Mouse (Mus musculus) thymus, postnatal 25 days (tissue): Measurements from ENCODE around the gene Igfn1.
A peak's percentile ranks its signal among the peaks of the same experiment; 100 is the strongest.

Experiments
- DNase-seq: peaks from one replicate; pipeline ENCODE4 v3.0.0; 2022

The Igfn1 gene

DNA sequence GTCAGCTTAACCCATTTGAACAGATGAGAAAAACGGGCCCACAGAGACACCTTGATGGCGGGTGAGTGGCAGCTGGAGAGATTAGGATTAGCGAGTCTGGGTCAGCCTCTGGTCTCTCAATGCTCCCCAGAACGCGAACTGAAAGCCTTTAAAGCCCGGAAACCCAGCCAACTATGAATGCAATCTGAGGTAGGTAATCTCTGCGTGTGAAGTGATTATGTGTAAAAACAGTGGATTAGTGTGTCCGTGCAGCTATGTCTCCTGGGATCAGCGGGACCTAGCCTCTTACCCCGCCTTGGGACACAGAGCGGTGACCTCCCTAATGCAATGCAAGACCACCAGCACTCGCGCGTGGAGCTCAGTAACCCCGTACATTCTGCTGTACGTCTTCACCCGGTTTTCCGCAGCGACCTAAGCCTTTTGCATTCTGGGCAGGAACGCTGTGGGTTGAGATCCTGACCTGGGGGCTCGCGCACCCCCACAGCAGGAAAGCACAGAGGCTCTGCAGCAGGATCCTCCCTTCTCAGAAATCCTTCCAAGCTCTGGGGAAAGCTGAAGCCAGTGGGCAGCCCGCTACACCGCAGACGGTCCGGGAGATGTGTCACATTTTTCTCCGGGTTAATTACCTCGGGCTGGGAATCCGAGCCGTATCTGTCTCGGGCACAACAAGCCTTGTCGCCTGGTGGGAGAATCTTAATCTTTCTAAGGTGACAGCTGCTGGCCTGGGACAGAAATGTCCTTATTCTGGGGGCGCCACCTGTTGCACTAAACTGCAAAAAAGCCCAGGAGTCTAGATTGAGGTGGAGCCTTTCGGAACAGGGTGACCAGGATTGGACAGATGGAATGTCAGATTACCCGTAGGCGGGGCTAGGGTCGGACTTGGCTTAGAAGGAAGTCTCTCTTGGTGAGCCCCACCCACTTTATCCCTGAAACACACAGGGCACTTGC is 1.3 kb upstream of the Igfn1 start, which contains the start of gene Tmem9:
TSS of gene Tmem9 (plus strand) at position 940 of the 948 bp plus-strand sequence.
- DNase-seq, result peak; percentile 41

DNA sequence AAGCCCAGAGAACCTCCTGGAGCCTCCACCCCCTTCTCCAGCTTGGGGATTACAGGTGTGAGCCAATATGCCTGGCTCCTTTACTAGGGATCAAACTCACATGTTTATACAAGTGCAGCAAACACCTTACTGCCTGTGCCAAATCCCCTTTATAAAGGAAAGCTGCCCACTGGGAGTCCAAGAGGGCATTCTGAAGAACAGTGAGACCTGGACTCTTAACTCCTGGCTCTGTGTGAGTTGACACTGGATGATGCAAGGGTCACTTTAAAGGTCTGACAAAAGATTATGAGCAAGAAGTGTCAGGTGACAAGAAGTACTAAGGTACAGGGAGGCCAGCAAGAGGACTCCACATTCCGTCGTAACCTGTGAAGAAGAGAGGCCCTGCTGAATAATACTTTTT is 4.7 kb downstream of the Igfn1 start:
- no peak for DNase-seq

DNA sequence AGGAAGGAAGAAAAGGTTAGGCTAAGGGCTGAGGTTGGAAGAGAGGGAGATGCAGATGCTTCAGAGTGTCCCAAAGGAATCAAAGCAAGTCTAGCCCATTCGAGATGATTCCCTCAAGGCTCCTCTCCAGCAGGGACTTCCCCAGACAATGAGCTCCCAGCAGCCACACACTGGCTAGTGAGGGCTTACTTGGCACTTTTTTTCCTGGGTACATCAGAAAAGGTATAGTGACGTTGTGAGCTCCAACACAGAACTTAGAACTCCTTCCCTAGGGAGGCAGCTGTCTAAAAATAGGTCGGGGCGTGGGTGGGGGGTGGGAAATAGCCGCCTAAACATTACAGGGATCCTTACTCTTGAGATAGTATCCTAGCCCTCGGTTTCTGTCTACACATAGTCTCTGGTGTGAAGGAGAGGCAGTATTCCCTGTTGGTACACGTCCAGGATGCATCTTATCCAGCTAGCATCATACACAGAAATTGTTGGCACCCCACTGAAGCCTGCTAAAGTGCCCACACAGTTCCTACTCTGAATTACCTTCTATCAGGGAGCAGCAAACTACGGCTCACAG is 6.3 kb downstream of the Igfn1 start:
- no peak for DNase-seq

DNA sequence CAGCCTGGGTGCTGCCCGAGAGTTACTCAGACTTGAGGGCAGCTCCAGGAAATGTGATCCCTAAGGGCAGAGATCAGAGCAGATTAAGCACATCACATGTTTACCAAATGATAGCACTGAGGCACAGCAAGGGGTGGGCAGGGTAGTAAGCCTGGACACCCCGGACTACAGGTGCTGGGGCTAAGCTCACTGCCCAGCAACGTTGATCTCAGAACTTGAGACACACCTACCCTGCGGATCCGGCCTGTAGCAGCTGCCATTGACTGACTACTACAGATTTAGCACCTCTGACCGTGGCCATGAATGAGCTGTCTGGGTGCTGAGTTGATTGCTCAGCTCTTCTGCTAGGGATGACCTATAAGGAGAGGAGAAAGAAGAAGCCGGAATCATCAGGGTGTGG is 8.6 kb downstream of the Igfn1 start:
- DNase-seq, result no peak

DNA sequence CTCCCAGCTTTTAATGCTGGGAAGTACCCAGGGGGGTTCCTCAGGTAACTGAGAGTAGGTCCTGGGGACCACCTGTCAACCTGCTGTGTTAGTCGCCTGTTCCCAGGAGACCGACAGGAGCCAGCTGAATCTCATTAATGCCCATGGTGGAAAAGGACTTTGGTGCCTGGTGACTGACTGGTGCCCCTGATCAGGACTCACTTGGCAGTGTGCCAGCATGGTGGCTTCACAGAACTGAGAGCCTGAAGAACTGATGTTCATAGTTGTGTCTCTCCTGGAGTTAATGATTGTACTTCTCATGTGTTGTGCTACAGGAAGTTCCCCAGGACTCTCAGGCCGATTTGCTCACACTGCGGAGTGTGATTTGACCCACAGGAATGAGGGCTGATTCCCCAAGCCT is 12.7 kb downstream of the Igfn1 start:
- no peak for DNase-seq

DNA sequence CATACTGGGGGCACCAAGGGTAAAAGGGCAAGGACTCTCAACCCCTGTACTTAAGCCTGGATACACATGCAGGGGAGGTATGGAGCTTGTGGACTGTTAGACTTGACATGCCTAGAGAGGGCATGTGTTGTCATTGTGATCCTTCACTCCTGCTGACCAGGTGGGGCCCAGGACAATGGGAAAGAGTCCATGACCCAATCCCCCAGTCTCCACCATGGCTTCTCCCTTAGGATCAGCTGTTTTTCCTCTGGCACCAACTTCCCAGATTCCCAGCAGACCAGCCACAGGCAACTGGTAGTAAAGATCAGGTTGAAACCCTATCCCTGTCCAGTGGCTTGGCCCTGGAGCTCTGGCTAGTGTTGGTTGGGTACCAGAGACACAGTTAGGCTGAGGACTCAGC is 16.3 kb downstream of the Igfn1 start:
- no peak for DNase-seq

DNA sequence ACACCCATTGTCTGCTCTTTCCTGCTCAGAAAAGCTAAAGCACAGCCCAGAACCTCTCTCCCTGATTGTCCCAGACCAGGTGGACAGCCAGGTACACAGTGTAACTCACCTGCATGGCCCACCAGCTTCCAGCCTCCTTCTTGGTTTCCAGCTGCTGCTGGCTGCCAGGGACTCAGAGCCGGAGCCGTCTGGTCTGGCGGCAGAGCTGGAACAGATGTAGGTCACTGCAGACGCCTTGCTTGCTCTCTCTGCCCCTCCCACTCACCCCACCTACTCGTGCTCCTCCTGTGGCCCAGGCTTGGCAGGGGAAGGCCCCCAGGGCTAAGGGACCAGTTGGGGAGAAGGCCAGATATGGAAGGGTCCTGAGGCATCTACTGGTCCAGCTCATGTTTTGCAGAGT is 22.0 kb downstream of the Igfn1 start:
- no peak for DNase-seq

DNA sequence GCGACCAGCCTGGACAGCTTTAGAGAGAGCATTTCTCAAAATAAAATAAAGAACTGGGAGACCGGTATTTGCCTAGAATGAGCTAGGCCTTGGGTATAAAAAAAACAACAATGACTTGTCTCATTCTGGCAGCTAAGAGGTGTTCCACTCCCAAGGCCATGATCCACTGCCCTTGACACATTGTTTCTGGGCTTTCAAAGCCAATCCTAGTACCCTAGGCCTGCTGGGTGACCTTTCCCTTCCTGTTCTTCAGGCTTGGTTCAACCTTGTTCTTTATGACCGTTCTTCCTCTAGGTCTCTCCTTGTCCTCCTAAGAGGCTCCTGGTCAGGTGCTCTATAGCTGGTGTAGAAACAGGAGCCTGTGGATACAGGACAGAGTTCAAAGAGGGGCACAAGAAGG is 33.6 kb downstream of the Igfn1 start:
- no peak for DNase-seq

DNA sequence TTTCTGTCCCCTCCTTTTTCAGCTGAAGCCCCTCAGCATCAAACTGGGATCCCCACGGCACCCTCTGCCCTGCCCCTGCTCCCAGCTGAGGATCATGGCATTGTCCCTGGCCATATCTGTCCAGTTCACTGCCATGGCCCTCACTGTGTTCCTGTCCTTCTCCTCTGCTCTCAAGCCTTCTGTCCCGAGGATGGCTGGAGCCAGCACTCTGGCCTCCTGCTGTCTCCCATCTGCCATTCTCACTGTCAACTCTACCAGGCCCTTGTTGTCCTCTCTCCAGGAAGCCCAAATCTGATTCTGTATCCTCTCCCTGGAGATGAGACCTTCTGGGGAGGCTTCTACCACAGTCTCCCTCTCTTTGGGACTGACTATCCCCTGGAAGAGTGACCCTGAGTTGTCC is 35.7 kb downstream of the Igfn1 start:
- DNase-seq, result no peak

DNA sequence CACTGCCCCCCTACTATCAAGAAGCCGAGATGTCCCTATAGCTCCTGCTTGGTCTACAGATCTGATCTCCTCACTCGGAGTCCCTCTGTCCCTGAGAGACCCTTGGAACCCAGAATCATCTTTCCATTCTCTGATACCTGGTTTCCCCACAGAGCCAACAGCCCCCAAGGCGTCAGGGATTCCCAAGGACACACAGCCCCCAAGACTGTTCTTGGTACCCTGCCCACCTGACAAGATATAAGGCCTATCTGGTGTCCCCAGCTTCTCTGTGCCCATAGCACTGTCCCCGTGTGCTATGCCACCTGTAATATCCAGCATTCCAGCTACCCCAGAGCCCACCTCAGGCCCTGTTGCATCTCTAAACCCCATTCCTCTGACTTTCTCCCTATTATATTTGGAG is 38.4 kb downstream of the Igfn1 start:
- no peak for DNase-seq

DNA sequence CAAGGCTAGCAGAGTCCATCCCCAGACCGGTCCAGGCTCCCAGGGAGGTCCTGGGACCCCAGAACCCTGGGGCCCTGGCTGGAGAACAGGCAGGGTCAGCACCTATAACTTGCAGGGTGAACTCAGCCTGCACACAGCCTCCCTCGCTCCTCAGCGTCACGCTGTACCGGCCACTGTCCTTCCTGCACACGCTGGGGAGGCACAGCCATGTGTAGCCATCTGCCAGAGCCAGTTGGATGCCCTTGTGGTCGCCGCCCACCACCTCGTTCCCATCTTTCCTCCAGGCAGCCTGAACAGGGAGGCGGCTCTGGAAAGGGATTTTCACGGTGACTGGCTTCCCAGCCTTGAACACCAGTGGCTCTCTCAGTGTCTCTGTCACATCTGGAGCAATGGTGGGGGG is 41.6 kb downstream of the Igfn1 start:
- no peak for DNase-seq

DNA sequence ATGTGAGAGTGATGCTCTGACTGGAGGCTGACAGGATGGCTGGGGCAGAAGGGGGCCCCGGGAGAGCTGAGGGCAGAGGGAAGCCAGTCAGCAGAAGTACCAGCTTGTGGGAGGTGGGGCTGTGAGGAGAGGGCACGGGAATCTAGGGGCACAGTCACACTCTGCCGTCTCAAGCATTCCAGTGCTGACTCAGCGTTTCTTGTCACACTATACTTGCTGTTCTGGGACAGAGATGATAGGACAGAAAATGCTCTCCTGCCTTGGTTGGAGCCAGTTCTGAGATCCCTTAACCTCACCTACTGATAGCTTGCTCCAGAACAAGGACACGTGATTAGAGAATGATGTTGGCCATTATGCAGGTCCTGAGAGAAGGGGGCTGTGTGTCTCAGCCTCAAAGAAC is 43.0 kb downstream of the Igfn1 start:
- no peak for DNase-seq

DNA sequence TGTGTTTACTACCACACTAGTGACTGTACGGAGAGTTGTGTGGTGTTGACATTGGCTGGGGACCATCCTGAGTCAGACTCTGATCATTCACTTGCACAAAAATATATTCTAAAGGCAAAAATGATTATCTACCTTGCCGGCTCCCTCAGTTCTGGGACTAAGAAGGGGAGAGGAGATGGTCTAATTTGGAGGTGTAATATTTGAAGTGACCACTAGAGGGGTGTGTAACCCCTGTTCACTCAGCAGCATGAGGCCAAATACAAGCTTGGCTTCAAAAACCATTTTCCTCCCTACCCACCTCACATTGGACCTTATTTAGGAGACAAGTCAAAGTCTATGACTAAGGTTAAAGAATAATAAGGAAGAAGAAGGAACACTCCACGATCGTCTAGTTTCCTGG is 47.7 kb downstream of the Igfn1 start:
- no peak for DNase-seq

DNA sequence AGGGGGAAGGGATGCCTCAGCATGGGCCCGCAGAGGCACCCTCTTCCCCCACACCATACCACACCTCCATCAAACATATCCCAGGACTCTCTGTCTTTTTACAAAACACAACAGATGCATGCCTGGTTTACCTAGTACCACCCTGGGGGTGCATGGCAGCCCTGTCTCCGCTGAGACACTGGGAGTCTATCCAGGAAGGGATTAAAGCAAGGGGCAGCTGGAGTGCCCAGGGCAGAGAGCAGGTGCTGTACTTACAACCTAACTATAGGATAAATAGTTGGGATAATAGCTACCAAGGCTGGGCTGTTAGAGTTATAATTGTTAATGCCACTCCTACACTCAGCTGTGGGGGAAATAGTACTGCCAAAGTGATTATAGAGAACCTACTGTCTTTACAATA is 57.3 kb downstream of the Igfn1 start:
- DNase-seq, result no peak

DNA sequence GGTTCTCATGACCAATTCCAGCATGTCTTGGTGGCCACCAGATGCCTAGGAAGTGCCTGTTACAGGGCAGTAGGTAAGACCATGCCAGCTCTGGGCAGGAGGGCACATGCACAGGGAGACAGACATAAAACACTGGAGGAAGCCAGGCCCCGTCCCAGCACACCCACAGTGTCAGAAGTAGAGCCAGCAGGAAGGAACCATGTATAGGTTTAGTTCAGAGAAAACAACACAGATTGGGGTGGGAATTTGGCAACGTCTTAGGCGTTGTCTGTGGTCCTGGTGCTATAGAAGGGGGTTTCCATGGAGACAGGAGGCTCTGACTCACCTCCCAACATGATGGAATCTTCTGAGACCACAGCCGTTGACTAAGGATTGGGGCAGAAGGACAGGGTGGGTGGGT is 59.9 kb downstream of the Igfn1 start:
- DNase-seq, result no peak

DNA sequence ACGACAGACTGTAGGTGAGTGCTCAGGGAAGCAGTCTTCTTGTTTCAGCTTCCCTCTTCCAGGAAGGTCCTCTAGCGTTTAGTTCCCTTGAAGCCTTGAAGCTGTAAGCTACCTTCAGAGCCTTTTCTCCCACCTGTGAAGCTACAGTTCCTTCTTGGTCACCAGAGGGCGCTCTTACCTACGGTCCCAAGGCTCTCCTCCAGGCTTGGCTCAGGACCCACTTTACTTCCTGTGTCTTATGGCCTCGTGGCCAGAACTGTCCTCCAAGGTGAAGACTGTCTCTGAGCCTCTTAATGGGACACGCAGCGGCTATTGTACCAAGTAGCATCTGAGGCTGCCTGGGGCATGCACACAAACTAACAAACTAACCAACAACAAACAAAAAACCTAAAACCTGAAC is 60.4 kb downstream of the Igfn1 start:
- DNase-seq, result peak; percentile 51

DNA sequence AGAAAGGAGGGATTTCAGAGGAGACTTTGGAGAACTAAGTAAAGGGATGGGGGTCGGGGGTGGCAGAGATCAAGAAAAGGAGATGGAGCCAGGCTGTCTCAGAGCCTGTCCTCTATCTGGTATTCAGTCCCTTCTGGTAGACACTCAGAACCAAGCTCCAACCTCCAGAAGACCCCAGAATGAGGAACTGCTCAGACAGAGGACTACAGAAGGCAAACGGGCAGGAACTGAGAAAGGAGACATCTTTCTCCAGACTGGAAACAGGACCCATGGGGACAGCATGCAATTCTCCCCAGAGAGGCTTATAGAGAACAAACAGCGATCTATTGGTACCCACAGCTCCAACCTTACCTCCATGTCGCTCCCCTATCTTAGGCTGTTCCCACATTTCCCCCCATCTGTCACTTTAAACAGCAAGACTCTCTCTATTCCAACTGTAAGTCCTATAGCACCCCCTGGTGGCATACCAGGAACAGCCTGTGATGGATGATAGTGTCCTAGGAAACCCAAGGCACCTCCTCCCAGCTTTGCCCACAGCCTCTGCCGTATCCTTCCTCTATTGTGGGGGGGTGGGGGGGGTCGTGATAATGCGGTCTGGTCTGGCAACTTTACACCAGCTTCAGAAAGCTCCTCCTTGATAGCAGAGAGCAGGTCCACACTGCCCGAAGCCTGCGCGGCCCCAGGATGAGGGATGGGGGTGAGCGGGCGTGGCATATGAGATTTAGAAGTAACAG is 61.4 kb downstream of the Igfn1 start:
- peak; percentile 63 for DNase-seq

DNA sequence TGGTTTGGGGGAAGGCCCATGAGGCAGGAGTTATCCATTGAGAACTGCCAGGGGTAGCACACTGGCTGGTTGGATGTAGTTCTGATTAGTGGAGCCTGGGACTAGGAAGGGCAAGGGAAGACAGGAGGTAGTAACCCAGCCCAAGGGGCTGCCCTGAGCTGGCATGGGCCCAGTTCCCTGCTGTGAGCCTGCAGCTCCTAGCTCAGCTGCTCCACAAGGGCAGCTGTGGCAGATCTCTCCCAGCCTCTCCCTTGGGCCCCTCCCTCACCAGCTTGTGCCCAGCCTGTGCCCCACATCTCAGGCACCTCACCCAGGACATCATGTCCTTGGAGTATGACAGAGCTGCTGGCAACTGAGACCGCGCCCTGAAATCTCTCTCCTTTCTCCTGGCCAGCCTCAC is 62.4 kb downstream of the Igfn1 start:
- no peak for DNase-seq

DNA sequence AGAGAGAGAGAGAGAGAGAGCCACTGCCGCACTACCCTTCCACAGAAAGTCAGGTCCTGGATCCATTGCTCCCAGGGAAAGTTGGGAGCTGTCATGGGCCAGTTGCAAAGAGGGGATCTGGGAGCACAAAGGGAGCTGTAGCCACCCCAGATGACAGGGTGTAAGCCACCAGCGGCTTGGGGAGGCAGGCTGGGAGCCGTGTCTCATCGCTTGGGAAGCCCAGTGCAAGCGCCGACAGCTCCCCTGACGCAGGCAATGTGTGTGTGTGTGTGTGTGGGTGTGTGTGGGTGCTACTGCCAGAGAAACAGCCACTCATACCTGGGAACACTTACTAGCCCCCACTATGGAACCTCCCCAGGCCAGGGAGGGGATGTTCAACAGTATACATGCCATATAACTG is 64.0 kb downstream of the Igfn1 start:
- no peak for DNase-seq

DNA sequence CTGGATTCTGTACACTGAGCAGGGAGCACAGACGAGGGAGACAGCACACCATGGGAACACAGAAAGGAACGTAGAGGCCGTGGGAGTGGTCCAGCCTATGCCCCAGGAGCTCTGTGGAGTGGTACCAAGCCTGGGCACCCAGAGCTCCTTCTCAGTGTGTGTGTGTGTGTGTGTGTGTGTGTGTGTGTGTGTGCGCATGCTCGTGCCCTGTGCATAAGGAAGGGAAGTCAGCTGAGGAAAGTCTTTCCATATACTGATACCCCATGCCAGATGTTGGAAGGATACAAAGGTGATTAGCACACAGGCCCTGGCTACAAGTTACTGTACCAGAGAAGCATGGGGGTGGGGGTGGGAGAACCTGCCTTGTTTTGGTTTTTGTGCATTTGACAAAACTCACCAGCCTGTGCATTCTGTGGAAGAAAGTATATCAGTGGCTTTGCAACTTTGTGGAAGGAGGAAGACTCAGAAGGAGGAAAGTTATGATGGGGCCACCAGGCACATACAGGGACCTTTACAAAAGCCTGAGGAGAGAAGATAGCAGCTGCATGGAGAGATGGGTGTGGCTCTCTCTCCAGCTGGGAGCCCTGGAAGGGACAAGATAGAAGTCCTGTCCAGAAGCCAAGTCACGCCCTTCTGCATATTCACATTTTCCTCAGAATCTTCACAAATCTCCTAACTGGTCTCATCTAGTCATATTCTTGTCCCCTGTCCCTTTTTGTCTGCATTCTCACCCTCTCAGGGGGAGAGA is 64.7 kb downstream of the Igfn1 start:
- no peak for DNase-seq

DNA sequence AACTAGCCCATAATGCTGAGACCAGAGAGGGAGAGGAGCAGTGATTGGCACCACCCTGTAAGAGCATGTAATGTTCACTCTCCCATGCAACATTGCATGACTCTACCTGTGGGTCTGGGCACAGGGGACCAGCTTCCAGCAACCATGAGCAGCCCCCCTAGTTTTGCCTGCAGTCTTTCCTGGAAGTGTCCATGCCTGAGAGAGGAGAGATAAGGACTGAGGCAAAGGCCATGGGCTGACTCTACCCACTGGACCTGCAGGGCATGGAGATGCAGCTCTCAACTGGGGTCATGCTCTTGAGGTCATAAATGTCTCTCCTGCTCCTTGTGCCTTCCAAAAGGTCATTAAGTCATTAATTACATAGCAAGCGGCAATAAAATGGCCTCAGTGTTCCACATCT is 70.1 kb downstream of the Igfn1 start:
- no peak for DNase-seq

DNA sequence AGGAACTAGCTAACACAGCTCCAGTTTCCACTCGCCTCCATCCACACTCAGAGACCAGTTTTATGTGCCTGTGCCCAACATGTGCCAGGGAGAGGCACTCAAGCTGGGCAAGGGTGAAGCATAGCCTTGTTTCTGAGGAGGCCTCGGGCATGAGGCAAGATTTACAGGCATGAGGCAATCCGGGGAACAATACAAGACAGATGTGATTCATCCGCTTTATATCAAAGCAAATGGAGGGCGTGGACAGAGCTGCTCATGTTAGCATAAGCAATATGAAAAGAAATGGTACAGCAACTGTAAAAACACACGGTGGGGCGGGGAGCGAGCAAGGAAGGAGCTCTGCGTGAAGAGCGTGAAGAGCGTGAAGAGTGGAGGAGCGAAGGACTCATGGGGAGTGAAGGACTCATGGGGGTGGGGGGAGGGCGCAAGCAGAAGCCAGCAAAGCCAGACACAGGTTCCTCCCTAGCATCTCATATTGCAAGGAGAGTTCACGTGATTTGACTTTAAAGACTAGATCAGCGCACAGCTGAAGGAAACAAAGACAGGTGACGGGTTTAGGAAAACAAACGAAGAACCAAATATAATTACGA is 72.3 kb downstream of the Igfn1 start:
- no peak for DNase-seq

DNA sequence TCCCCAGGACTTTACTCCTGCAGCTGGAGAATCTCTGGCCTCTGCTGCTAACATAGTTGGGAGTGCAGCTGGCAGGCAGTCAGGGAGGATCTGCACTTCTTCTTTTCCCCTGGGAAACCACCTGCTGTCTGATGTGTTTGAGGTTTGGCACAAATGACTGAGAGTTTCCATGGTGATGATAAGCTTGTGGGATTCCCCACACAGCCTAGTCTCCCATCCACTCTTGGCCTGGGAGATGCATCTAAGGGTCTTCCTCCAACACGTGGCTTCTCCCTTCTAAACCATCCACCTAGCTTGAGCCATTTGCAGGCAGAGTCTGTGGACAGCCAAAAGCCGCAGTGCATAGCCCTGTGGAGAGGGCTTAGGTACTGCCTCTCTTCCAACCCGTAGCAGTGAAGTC is 76.3 kb downstream of the Igfn1 start:
- DNase-seq, result no peak
